Mouse (Mus musculus) E14TG2a.4 (cell line): Measurements from ENCODE around the gene Mctp1.
"Not testable (repeated sequence)": the region's sequence is repeated elsewhere in the genome, so short reads cannot be mapped to it uniquely, and the experiment has no call there.

Experiments used
- H3K27me3 ChIP-seq: 2 replicates; pipeline ENCODE4 v1.6.1; 2014; ENCODE audit warnings: low read length, control low read depth; ENCODE audit not compliant: insufficient read depth
- H3K36me3 ChIP-seq: 2 replicates; pipeline ENCODE4 v1.6.1; 2014; ENCODE audit warnings: low read length, control low read depth; ENCODE audit not compliant: insufficient read depth
- H3K4me1 ChIP-seq: replicated peaks from 2 replicates; pipeline ENCODE4 v1.6.1; 2014; ENCODE audit warnings: low read depth, low read length, control low read depth
- H3K4me3 ChIP-seq: replicated peaks from 2 replicates; pipeline ENCODE4 v1.5.1; 2014; ENCODE audit warnings: mild to moderate bottlenecking, low read length
- H3K9me3 ChIP-seq: 2 replicates; pipeline ENCODE4 v1.6.1; 2014; ENCODE audit warnings: low read length, control low read depth
- CTCF ChIP-seq: conservative IDR thresholded peaks from 2 replicates; pipeline ENCODE4 v1.5.1; 2014; ENCODE audit warnings: low read length
- NANOG ChIP-seq: IDR thresholded peaks from 2 replicates; pipeline ENCODE4 v1.6.1; 2014; ENCODE audit warnings: borderline replicate concordance, low read length, mixed read lengths
- POU5F1 ChIP-seq: IDR thresholded peaks from 2 replicates; pipeline ENCODE4 v1.6.1; 2014; ENCODE audit warnings: low read length, borderline replicate concordance

Gene Mctp1

DNA sequence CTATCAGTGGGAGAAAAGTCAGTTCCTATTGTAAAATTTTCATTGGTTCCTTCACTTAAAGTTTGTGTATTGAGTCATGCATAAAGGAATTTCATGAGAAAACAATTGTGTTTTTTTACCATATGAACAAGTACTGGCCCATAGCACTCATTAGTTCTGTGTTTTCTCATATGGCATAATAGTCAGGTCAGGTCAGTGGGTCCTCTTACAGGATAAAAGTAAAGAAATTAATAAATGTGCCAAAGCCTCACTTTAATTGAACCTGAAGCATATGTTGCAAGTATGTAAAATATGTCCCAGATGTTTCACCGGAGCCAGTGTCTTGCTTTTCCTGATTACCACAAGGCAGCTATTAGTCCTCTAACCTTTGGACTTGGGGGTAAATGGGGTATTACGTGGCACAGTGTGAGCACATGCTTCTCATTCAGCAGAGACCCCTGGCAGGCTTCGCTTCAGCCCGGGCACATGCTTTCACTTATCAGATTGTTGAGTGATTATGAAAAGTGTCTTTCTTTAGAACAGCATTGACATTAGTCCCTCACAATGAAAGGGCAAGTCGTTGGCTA is 543.6 kb downstream of the Mctp1 start:
- H3K4me3 ChIP-seq: no peak overlapping the region
- H3K36me3 ChIP-seq: no peaks in the 10 kb centered on the region
- no peaks in the 10 kb centered on the region for H3K9me3 ChIP-seq
- no peaks in the 10 kb centered on the region for H3K27me3 ChIP-seq
- no peak for TF ChIP-seq NANOG
- TF ChIP-seq POU5F1: no peak
- TF ChIP-seq CTCF: no peak
- no peaks in the 10 kb centered on the region for H3K4me1 ChIP-seq

DNA sequence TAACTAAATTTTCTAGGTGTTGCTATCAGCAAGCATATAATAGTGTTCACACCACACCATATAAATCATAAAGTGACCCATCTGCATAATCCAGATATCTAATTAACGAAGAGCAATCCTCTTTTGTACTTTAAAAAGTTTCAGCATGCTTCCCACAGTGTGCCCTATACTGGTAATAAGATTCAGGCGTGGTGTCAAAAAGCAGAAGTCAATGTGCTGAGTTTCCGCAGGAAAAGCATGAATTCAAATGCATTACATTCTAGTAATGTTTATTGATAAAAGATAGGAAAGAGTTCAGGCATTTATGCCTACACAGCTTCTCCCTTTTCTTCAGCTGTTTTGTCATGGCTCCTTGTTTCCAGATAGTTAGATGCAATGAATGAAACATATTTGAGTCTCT is 544.8 kb downstream of the Mctp1 start:
- Histone ChIP-seq H3K9me3 (no peaks in the 10 kb centered on the region), H3K36me3 (no peaks in the 10 kb centered on the region), H3K27me3 (no peaks in the 10 kb centered on the region), H3K4me3 (no peak overlapping the region), H3K4me1 (no peaks in the 10 kb centered on the region)
- TF ChIP-seq CTCF (no peak), NANOG (no peak), POU5F1 (no peak)

GRCm38 (mm10) chr13:76932933-76933332 is 548.6 kb downstream of the Mctp1 start:
- Histone ChIP-seq H3K4me3 (no peak overlapping the region), H3K27me3 (no peaks in the 10 kb centered on the region), H3K4me1 (no peaks in the 10 kb centered on the region), H3K9me3 (no peaks in the 10 kb centered on the region), H3K36me3 (no peaks in the 10 kb centered on the region)
- TF ChIP-seq POU5F1 (no peak), NANOG (no peak), CTCF (no peak)

DNA sequence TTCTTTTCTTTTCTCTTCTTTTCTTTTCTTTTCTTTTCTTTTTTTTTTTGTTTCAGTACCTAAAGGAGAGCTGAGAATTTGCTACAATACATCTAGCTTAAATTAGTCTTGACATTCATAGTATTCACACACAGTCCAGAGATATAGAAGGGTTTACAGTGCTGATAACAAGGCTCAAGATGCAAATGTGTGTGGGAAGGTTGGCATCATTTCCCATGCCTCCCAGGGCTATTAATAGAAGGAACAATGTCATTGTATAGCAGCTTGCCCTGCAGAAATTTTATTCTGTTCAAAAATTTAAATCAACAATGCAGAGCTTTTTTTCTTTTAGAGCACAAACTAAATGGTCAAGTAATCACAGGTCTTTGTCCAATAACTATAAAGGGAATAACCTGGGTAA is 564.9 kb downstream of the Mctp1 start:
- TF ChIP-seq POU5F1 (no peak), NANOG (no peak), CTCF (no peak)
- no peaks in the 10 kb centered on the region for H3K4me1 ChIP-seq
- H3K4me3 ChIP-seq: no peak overlapping the region
- no peaks in the 10 kb centered on the region for H3K27me3 ChIP-seq
- H3K9me3 ChIP-seq: no peaks in the 10 kb centered on the region
- no peaks in the 10 kb centered on the region for H3K36me3 ChIP-seq

DNA sequence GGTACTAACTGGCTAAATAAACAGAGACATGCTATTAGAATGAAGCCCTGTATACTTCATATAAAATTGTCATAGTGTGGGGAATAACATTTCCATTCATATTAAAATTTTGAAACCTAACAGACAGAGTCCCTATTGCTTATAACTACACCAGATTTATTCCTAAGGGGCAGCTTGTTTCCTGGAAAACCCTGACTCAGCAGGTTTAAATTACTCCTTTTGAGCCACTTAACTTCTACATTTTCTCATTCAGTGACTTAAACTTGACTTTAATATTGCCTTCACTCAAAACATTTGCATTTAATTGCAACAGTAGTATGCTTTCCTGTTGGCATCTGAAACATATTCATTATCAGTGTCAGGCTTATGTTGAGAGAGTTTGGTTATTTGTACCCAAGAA is 583.3 kb downstream of the Mctp1 start:
- H3K4me1 ChIP-seq: no peaks in the 10 kb centered on the region
- H3K36me3 ChIP-seq: no peaks in the 10 kb centered on the region
- no peaks in the 10 kb centered on the region for H3K27me3 ChIP-seq
- no peak overlapping the region for H3K4me3 ChIP-seq
- TF ChIP-seq POU5F1 (no peak), CTCF (no peak), NANOG (no peak)
- H3K9me3 ChIP-seq: peaks cover 5% of the 10 kb centered on the region; the same call in 1 of the 2 replicates

DNA sequence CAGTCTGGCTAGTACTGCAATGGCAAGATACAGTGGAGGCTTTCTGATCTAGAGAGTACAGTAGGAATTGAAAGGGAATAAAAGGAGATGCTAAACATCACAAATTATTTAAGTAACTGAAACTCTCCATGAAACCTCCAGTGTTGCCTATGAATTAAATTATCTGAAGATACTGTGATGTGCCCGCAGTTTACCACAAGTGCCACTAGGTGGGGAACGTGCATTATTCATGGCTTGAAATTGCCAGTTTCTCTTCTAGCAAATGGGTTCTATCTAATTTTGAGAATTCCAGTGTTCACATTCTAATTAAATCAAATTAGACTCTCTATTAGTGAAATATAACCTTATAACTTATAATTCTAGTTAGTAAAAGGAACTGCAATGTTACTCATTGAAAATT is 585.1 kb downstream of the Mctp1 start:
- Histone ChIP-seq H3K4me3 (no peak overlapping the region), H3K27me3 (no peaks in the 10 kb centered on the region), H3K4me1 (no peaks in the 10 kb centered on the region), H3K36me3 (no peaks in the 10 kb centered on the region), H3K9me3 (peaks cover 5% of the 10 kb centered on the region; the same call in 1 of the 2 replicates)
- TF ChIP-seq CTCF: peak; percentile 81
- no peak for TF ChIP-seq NANOG

GRCm38 (mm10) chr13:76971046-76971445 is 586.7 kb downstream of the Mctp1 start:
- not testable (repeated sequence) for H3K27me3 ChIP-seq, H3K4me3 ChIP-seq, H3K4me1 ChIP-seq, H3K36me3 ChIP-seq, H3K9me3 ChIP-seq

DNA sequence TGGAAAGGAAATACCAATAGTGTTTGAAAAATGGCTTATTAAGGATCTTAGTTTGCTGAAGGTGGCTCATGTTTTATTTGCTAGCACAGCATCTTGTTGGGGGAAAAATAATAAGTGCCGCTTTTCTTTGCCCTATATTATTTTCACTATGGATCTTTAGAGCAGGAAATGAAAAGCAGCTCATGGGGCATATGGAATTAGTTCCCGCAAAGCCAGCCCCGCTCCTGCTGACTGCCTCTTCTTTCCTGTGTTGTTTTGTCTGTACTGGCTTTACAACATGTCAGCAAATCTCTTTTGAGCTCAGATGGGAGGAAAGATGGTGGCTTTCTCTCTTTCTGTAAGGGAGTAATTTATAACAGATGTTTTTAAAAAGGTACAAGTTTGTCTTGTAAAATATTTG is 618.3 kb downstream of the Mctp1 start:
- TF ChIP-seq POU5F1: no peak
- no peak for TF ChIP-seq NANOG
- no peak for TF ChIP-seq CTCF
- H3K4me1 ChIP-seq: no peaks in the 10 kb centered on the region
- no peak overlapping the region for H3K4me3 ChIP-seq
- H3K27me3 ChIP-seq: no peaks in the 10 kb centered on the region
- no peaks in the 10 kb centered on the region for H3K36me3 ChIP-seq
- no peaks in the 10 kb centered on the region for H3K9me3 ChIP-seq

DNA sequence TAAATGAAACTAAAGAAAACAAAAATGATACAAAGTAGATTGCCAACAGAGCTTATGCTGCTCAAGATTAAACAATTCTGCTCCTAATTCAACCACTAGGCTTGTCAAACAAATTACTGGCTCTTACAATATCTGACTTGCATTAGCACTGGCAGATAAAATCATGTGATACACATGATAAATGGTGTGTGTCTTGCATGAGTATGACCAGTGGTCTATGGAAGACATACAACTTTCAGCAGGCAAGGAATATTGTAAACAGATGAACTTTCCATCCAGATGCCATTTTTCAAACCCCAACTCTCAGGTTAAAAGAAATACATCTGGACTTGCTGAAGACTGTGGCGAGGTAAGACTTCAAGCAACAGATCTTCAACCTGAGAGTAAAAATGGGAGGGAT is 619.3 kb downstream of the Mctp1 start:
- H3K9me3 ChIP-seq: no peaks in the 10 kb centered on the region
- H3K4me3 ChIP-seq: no peak overlapping the region
- TF ChIP-seq CTCF: no peak
- no peak for TF ChIP-seq POU5F1
- H3K27me3 ChIP-seq: no peaks in the 10 kb centered on the region
- no peaks in the 10 kb centered on the region for H3K4me1 ChIP-seq
- no peaks in the 10 kb centered on the region for H3K36me3 ChIP-seq

DNA sequence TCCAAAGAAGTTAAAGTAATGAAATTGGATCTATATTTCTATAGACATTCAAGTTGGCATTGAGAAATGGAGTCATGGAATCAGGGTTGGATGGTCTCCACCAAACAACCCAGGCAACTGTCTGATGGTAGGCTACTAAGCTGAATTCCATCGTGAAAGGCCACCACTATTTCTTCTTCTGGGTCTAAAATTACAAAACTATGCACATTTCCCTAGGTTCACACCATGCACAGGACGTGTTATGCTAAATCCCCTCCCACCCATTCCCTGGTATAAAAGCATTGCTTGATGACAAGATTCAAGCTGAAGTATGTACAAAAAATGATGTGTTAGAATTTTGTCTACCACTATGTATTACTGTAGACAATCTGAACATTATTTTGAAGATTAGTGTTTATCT is 634.5 kb downstream of the Mctp1 start:
- TF ChIP-seq NANOG (no peak), POU5F1 (no peak), CTCF (no peak)
- no peaks in the 10 kb centered on the region for H3K4me1 ChIP-seq
- no peaks in the 10 kb centered on the region for H3K36me3 ChIP-seq
- H3K9me3 ChIP-seq: no peaks in the 10 kb centered on the region
- no peaks in the 10 kb centered on the region for H3K27me3 ChIP-seq
- no peak overlapping the region for H3K4me3 ChIP-seq
